In genomic region chr15:102287395-102287794, GRCm38 (mm10) we compare ENCODE assay signal across 1 mouse cellular context.
TF ChIP-seq lines count a peak whose summit lies in the region.

No protein-coding gene starts in this region.

TF ChIP-seq in CH12.LX, 34 proteins besides CTCF, POLR2A, EP300 and RAD21 (continued from another document):
- no peak for TF ChIP-seq MAFK (IDR thresholded peaks at IDR 0.05; ENCODE audit: insufficient replicate concordance, low read length)
TF ChIP-seq in CH12.LX: peak in this region for 3.
